Mouse (Mus musculus) embryonic facial prominence, embryonic 15.5 days (tissue): ENCODE results near the gene Grik2. TPM values are rescaled to one million over a fixed set of nuclear protein-coding genes. Genes with fewer than 3 reads are reported as not detected.
"Not testable (repeated sequence)": the region's sequence is repeated elsewhere in the genome, so short reads cannot be mapped to it uniquely, and the experiment has no call there.

Experiments used
- ATAC-seq: fragments of 200-750 bp; cut with Nextera tagmentation; 2 replicates; pipeline ENCODE4 v1.8.0; 2017; ENCODE audit warnings: low read depth, moderate TSS enrichment; ENCODE audit not compliant: insufficient number of reproducible peaks, low FRiP score, low TSS enrichment
- H3K27ac ChIP-seq: fragments of 300-500 bp; sonication (generic); replicated peaks from 2 replicates; pipeline ENCODE4 v1.5.1; 2015; ENCODE audit warnings: mild to moderate bottlenecking, inconsistent platforms
- H3K27me3 ChIP-seq: fragments of 300-500 bp; sonication (generic); 2 replicates; pipeline ENCODE4 v1.6.1; 2015; ENCODE audit warnings: inconsistent platforms
- H3K36me3 ChIP-seq: fragments of 300-500 bp; sonication (generic); 2 replicates; pipeline ENCODE4 v1.6.1; 2015; ENCODE audit warnings: mild to moderate bottlenecking, inconsistent platforms
- H3K4me1 ChIP-seq: fragments of 300-500 bp; sonication (generic); 2 replicates; pipeline ENCODE4 v1.6.1; 2015; ENCODE audit warnings: inconsistent platforms
- H3K4me2 ChIP-seq: fragments of 300-500 bp; sonication (generic); replicated peaks from 2 replicates; pipeline ENCODE4 v1.6.1; 2015; ENCODE audit warnings: mild to moderate bottlenecking, inconsistent platforms
- H3K4me3 ChIP-seq: fragments of 300-500 bp; sonication (generic); replicated peaks from 2 replicates; pipeline ENCODE4 v1.5.1; 2015; ENCODE audit warnings: mild to moderate bottlenecking, inconsistent platforms
- H3K9ac ChIP-seq: fragments of 300-500 bp; sonication (generic); 2 replicates; pipeline ENCODE4 v1.6.1; 2015; ENCODE audit warnings: inconsistent platforms
- H3K9me3 ChIP-seq: fragments of 300-500 bp; sonication (generic); replicated peaks from 2 replicates; pipeline ENCODE4 v1.6.1; 2016; ENCODE audit warnings: inconsistent platforms
- WGBS: fragments of 180-500 bp; shearing (Covaris S2); methylation state at CpG from one replicate; pipeline ENCODE4 v1.1.7; 2015; 5-methylcytosine and 5-hydroxymethylcytosine counted together
- polyA plus RNA-seq: library from polyadenylated mRNA; unstranded; fragments of >200 nt; fragmentation: Nextera tagmentation; extraction: Ambion mirVana; gene quantifications from 2 replicates; pipeline ENCODE4 v1.2.1, GENCODE M21; 2015

Gene Grik2
- polyA plus RNA-seq, 1 experiment from 2014 or later = 1.5 TPM

- H3K27me3 ChIP-seq = no peaks in the 10 kb centered on the region
- no peak for ATAC-seq
- H3K36me3 ChIP-seq = no peaks in the 10 kb centered on the region
- H3K4me1 ChIP-seq = no peaks in the 10 kb centered on the region
- H3K27ac ChIP-seq = no peak overlapping the region
- H3K9me3 ChIP-seq = no peaks in the 10 kb centered on the region
- H3K9ac ChIP-seq = no peak overlapping the region
- no peak overlapping the region for H3K4me2 ChIP-seq
- no peak overlapping the region for H3K4me3 ChIP-seq
- WGBS = 79% methylated on average over 4 of the region's 4 CpGs
Measured at GRCm38 (mm10) chr10:49481439-49481838, 307.1 kb downstream of the Grik2 start.

GRCm38 (mm10) chr10:49480085-49480749, 308.3 kb downstream of the Grik2 start:
- WGBS = 46% methylated on average over 5 of the region's 5 CpGs
- H3K9me3 ChIP-seq = no peaks in the 10 kb centered on the region
- no peak overlapping the region for H3K9ac ChIP-seq
- H3K27me3 ChIP-seq = no peaks in the 10 kb centered on the region
- no peak overlapping the region for H3K4me3 ChIP-seq
- no peak overlapping the region for H3K4me2 ChIP-seq
- ATAC-seq = no peak
- H3K4me1 ChIP-seq = no peaks in the 10 kb centered on the region
- no peaks in the 10 kb centered on the region for H3K36me3 ChIP-seq
- H3K27ac ChIP-seq = no peak overlapping the region

GRCm38 (mm10) chr10:49473613-49474012, 315.0 kb downstream of the Grik2 start:
- Histone ChIP-seq H3K4me1 (no peaks in the 10 kb centered on the region), H3K9ac (no peak overlapping the region), H3K36me3 (no peaks in the 10 kb centered on the region), H3K27ac (no peak overlapping the region), H3K9me3 (no peaks in the 10 kb centered on the region), H3K27me3 (no peaks in the 10 kb centered on the region), H3K4me3 (no peak overlapping the region), H3K4me2 (no peak overlapping the region)
- no peak for ATAC-seq

DNA sequence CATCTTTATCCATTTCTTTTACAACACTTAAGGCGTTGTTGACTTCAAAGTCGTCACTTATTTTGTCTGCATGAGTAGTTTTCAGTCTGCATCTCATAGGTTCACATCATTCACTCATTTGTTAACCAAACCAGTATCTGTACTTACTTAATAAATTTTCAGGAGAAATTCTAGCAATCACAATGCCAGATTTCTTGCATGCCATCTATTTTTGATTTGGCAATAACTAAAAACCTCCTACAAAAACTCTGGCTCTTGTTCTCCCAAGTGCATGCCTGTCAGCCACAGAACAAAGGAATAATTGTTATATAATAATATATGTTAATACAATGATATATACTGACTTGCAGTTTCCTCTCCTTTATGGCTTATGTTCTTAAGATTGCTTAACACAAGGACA, 331.8 kb downstream of the Grik2 start:
- ATAC-seq = no peak
- H3K27ac ChIP-seq = no peak overlapping the region
- H3K36me3 ChIP-seq = no peaks in the 10 kb centered on the region
- WGBS = 82% methylated on average over 2 of the region's 2 CpGs
- no peaks in the 10 kb centered on the region for H3K27me3 ChIP-seq
- no peak overlapping the region for H3K9ac ChIP-seq
- H3K4me3 ChIP-seq = no peak overlapping the region
- no peaks in the 10 kb centered on the region for H3K4me1 ChIP-seq
- no peak overlapping the region for H3K4me2 ChIP-seq
- H3K9me3 ChIP-seq = no peaks in the 10 kb centered on the region

- Histone ChIP-seq H3K4me3 (no peak overlapping the region), H3K4me2 (no peak overlapping the region)
- ATAC-seq = no peak
Measured at GRCm38 (mm10) chr10:49453535-49453934, 335.0 kb downstream of the Grik2 start.

GRCm38 (mm10) chr10:49441369-49441768, 347.2 kb downstream of the Grik2 start:
- no peak overlapping the region for H3K4me2 ChIP-seq
- H3K27me3 ChIP-seq = no peaks in the 10 kb centered on the region
- no peaks in the 10 kb centered on the region for H3K36me3 ChIP-seq
- no peak overlapping the region for H3K4me3 ChIP-seq
- ATAC-seq = no peak
- H3K9me3 ChIP-seq = no peaks in the 10 kb centered on the region
- no peaks in the 10 kb centered on the region for H3K4me1 ChIP-seq
- H3K9ac ChIP-seq = no peak overlapping the region
- H3K27ac ChIP-seq = no peak overlapping the region
- WGBS = 56% methylated on average over 1 of the region's 1 CpGs

More at GRCm38 (mm10) chr10:49453535-49453934, 335.0 kb downstream of the Grik2 start:
- Histone ChIP-seq H3K27me3 (no peaks in the 10 kb centered on the region), H3K9ac (no peak overlapping the region), H3K36me3 (no peaks in the 10 kb centered on the region), H3K27ac (no peak overlapping the region), H3K9me3 (no peaks in the 10 kb centered on the region), H3K4me1 (no peaks in the 10 kb centered on the region)

GRCm38 (mm10) chr10:49437057-49437456, 351.5 kb downstream of the Grik2 start:
- Histone ChIP-seq H3K4me1 (no peaks in the 10 kb centered on the region), H3K27me3 (no peaks in the 10 kb centered on the region), H3K36me3 (no peaks in the 10 kb centered on the region), H3K9ac (no peak overlapping the region), H3K9me3 (no peaks in the 10 kb centered on the region), H3K4me3 (no peak overlapping the region), H3K27ac (no peak overlapping the region), H3K4me2 (no peak overlapping the region)
- ATAC-seq = no peak
- WGBS = 80% methylated on average over 2 of the region's 2 CpGs

GRCm38 (mm10) chr10:49436301-49436700, 352.3 kb downstream of the Grik2 start:
- no peaks in the 10 kb centered on the region for H3K9me3 ChIP-seq
- 82% methylated on average over 2 of the region's 2 CpGs for WGBS
- no peak overlapping the region for H3K27ac ChIP-seq
- H3K4me1 ChIP-seq = no peaks in the 10 kb centered on the region
- no peaks in the 10 kb centered on the region for H3K27me3 ChIP-seq
- H3K4me3 ChIP-seq = no peak overlapping the region
- no peak overlapping the region for H3K9ac ChIP-seq
- no peak for ATAC-seq
- no peak overlapping the region for H3K4me2 ChIP-seq
- no peaks in the 10 kb centered on the region for H3K36me3 ChIP-seq

- no peaks in the 10 kb centered on the region for H3K27me3 ChIP-seq
- no peak overlapping the region for H3K4me3 ChIP-seq
- WGBS = 81% methylated on average over 2 of the region's 2 CpGs
- no peak overlapping the region for H3K9ac ChIP-seq
- no peak overlapping the region for H3K27ac ChIP-seq
- ATAC-seq = no peak
- H3K4me1 ChIP-seq = no peaks in the 10 kb centered on the region
- no peak overlapping the region for H3K4me2 ChIP-seq
- H3K9me3 ChIP-seq = no peaks in the 10 kb centered on the region
- no peaks in the 10 kb centered on the region for H3K36me3 ChIP-seq
Measured at GRCm38 (mm10) chr10:49432825-49433224, 355.7 kb downstream of the Grik2 start.

GRCm38 (mm10) chr10:49417206-49417605, 371.4 kb downstream of the Grik2 start:
- WGBS = 88% methylated on average over 1 of the region's 1 CpGs
- H3K9me3 ChIP-seq, H3K27me3 ChIP-seq, ATAC-seq, H3K27ac ChIP-seq, H3K36me3 ChIP-seq, H3K9ac ChIP-seq, H3K4me1 ChIP-seq, H3K4me3 ChIP-seq, H3K4me2 ChIP-seq: not testable (repeated sequence)

- no peaks in the 10 kb centered on the region for H3K4me1 ChIP-seq
- 65% methylated on average over 3 of the region's 3 CpGs for WGBS
- H3K9ac ChIP-seq = no peak overlapping the region
- no peak overlapping the region for H3K4me2 ChIP-seq
- H3K36me3 ChIP-seq = no peaks in the 10 kb centered on the region
- no peaks in the 10 kb centered on the region for H3K9me3 ChIP-seq
- ATAC-seq = no peak
- H3K4me3 ChIP-seq = no peak overlapping the region
- H3K27me3 ChIP-seq = no peaks in the 10 kb centered on the region
- no peak overlapping the region for H3K27ac ChIP-seq
Measured at GRCm38 (mm10) chr10:49382996-49383395, 405.6 kb downstream of the Grik2 start.

GRCm38 (mm10) chr10:49381852-49382251, 406.7 kb downstream of the Grik2 start:
- H3K4me2 ChIP-seq = no peak overlapping the region
- H3K4me3 ChIP-seq = no peak overlapping the region
- ATAC-seq = no peak
- no peaks in the 10 kb centered on the region for H3K9me3 ChIP-seq
- no peaks in the 10 kb centered on the region for H3K27me3 ChIP-seq
- H3K27ac ChIP-seq = no peak overlapping the region
- 47% methylated on average over 2 of the region's 2 CpGs for WGBS
- H3K4me1 ChIP-seq = no peaks in the 10 kb centered on the region
- H3K9ac ChIP-seq = no peak overlapping the region
- H3K36me3 ChIP-seq = no peaks in the 10 kb centered on the region
